Mouse (Mus musculus): ENCODE measurements around the gene Dock1.
A peak's percentile ranks its signal among the peaks of the same experiment; 100 is the strongest.

The Dock1 gene

DNA sequence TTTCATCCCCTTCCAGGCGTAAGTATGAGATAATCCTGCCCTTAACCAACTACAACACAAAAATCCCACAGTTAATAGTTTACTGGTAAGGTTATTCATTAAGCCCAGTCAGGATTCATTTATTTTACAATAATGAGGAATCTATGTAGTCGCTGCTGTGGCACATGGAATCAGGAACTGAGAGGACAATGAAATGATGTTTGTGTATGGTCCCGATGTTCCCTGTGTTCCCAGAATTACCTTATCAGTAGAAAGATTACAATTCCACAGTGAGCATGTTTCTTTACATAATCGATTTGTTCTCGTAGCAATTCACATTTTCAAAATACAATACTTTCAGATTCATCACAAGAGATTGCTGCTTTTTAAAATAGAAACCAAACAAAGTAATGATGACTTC is 83.0 kb downstream of the Dock1 start:
- no peak for DNase-seq (ENCODE audit: low spot score)

DNA sequence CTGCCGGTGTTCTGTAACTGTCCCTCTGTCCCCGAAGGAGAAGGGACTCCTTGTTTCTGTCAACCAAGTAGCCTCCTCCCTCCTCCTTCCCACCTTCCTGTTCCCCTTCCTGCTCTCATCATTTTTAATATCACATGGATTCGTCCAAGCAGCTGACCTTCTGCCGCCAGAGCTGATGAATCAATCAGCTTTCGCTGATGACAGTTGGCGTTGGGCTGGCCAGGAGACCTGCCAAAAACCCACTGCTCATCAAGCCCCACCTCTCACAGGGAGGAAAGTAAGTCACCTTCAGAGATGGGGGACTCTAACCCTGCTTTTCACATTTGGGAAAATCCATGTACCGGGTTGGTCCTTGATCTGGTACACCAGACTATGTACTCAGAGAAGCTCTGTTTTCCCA is 87.2 kb downstream of the Dock1 start:
- DNase-seq (ENCODE audit: low spot score), result no peak

DNA sequence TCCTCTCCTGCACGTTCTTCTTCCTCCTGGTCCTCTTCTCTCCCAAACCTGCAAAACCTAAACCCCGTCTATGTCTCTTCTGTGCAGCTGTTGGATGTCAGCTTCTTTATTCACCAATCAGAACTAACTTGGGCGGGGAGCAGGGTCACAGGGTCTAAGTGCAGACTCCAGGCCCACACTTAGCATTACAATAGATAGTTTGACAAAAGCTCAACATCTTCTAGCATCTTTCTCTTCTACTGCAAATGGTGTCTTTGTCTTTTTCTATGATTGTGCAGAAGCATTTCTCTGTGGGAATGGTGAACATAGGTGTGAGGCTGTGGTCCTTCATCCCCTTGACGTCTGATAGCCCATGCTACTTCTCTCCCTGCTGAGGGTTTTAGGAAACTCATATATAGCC is 91.3 kb downstream of the Dock1 start:
- no peak for DNase-seq (ENCODE audit: low spot score)

DNA sequence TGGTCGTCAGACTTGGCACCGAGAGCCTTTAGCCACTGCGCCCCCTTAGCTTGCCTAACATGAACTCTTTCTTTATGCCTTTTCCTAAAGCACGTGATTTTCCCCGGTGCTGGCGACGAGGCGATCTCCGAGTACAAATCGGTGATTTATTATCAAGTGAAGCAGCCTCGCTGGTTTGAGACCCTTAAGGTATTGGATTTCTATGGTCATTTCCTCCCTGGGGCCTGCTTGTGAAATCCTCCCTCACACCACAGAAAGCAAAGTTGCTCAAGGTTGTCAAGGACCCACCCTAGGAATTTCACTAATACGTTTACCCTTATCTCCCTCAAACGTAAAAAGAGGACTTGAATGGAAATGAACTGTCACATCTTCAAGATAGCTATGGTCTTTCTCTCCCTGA is 94.7 kb downstream of the Dock1 start:
- no peak for DNase-seq (ENCODE audit: low spot score)

DNA sequence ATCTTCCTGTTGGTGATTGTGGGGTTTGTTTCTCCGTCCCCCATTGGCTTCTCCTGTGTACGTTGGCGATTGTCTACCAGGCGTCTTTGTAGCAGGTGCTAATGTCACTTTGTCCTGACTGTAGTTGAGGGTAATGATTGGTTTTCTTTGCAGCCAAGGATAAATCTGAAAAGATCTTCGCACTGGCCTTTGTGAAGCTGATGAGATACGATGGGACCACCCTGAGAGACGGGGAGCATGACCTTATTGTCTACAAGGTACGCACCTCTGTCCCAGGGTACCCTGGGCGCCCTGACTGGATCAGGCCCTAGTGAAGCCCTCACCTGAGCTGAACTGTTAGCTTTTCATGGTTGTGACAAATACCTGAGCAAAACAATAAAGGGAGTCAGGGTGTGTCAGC is 100.9 kb downstream of the Dock1 start:
- DNase-seq (ENCODE audit: low spot score), result no peak

DNA sequence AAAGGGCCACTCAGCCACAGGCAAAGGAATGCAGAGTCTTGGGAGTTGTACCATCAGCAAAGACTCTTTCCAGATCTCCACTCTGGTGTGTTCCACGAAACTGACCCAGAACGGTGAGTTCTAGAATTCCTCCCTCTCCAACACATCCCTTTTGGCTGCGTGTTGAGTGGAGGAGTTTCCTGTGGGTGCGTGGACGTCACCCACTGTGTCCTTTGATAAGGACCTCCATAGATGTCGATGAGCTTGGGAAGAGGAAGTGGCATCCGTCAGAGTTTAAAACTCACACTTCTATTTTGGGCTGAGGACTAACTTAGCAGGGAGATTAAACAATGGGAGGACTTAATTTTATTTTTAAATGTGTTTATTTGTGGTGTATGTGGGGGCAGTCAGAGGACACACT is 101.9 kb downstream of the Dock1 start:
- no peak for DNase-seq (ENCODE audit: low spot score)

DNA sequence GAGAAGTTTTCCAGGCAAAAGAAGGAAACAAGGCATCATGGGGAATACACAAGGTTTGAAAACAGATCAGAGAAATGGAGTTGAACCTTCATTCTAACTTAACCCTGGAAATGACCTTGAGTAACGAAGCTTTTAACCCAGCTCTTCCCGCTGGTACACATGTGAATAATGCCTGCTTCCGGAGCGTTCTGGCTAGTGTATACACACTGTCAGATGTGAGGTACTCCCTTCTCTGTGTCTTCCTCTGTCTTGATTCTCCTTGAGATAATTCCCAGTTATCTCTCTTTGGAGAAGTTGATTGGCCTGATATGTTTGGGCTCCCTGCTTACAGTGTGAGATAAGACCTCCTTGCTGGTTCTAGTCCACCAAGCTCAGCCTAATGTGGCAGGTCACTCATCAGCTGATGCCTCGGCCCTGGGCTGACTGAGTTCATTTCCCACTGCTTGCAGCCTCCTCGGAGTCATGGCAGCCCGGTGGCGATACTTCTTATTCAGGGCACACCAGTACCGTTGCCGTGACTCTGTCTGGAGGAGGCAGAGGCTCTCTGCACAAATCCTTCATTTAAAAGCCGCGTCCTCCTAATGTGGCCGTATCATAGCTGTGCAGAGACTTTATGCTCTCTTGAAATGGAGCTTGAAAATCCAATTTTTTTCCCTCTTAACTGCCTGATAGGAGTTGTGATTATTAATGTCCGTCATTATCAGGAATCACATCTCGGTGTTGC is 102.6 kb downstream of the Dock1 start:
- DNase-seq (ENCODE audit: low spot score), result no peak

DNA sequence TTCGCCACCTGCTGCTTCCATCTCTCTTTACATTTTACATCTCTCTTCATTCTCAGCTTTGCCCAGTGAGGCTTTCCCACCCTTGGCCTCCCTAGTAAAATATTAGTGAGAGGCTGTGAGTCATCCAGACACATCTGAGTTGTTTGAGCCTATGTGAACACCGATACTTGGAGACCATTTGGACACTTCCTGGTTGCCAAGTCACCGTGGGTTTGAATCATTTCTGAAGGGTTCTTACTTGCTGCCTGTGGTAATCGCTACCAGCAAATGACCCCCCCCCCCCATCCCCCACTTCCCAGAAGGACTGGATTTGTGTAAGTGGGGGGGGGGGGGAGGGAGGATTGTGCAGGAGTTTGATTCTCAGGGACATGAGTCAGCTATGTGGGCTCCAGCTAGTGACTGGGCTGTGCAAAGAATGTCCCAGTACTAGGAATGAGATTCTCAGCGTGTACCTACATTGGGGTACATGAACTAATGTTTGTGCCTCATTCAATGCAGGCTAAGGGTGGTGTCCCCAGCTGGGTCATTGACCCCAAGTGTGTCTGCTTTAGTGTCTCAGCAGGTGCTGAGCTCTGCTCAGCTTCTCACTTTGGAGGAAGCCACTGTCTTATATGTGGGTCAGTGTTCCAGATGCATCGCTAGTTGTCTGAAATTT is 103.4 kb downstream of the Dock1 start:
- DNase-seq (ENCODE audit: low spot score), result no peak

DNA sequence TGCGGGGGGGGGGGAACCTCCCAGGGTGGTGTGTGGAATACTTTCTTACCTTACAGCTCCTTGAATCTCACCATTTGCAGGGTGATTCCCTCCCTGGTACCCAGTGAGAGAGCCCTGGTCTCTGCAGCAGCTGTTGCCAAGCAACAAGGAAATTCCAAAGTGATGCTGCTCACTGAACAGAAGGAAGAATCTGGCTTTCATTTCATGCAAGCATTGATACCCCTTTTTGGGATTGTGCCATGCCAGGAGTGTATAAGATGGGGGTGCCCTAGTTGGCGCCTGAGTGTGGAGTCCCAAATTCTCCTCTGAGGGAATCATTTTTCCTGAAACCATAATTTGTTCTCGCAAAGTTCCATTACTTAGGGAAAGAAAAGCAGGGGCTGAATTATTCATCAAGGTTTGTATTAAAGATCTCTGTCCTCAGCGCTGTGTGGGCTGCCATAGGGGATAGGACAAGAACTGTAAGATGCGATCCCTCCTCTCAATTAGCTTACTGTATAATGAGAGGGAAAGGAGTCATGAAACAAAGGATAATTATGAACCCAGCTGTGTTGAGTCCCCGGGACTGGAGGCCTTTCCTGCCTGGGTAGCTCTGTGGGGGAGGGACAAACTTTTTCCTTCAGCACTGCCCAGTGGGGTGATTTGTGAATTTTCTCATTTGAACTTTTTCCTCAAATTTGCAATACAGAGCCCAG is 104.2 kb downstream of the Dock1 start:
- DNase-seq (ENCODE audit: low spot score), result peak; percentile 25

DNA sequence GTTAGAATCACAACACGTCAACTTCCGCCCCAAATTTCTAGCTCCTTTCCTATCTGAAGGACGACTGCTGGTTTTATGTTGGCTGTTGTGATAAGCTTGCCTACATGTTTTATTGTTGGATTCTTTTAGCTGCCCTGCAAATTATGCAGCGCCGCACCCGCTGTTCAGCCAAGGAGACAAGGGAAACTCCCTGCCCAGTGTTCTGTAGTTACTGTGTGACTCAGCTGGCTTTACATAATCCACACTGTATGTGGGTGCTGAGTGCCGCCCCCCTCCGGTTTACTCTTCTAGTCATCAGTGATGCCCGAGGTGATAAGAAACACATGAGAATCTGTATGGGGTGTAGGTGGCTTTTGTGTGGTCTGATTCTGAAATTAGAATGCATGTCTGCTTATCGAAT is 105.2 kb downstream of the Dock1 start:
- DNase-seq (ENCODE audit: low spot score), result peak; percentile 46

DNA sequence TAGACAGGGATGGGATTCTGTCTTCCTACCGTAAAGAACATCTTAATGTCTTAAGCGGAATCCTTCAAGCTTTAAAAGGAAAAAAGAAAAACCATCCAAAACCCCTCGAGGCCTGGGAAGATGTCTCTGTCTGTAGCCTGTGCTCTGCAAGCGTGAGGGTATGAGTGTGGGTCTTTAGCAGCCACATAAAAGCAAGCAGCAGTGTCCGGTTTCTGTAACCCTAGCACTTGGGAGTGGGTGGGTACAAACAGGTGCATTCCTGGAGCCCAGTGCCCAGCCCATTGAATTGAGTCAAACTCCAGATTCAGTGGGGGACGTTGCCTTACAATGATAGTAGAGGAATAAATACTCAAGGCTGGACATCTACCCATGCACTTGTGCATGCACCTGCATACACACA is 105.9 kb downstream of the Dock1 start:
- DNase-seq (ENCODE audit: low spot score), result no peak

DNA sequence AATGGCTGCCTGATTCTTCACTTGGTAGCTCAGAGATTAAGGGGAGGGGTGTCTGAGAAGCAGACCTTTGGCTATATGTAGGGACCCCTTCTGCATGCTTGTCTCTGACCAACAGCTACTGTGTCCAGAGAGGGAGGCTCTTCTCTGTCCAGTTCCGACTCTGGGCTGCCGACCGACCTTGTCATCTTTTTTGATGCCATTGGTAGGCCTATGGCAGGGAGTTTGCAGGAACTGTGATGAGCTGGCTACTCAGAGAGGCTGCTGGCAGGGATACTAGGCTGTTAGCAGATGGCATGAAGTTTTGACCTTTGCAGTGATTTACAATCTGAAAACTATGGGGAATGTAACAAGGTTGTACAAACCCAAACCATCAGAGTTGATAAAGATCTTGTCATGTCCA is 109.3 kb downstream of the Dock1 start:
- DNase-seq (ENCODE audit: low spot score), result no peak

DNA sequence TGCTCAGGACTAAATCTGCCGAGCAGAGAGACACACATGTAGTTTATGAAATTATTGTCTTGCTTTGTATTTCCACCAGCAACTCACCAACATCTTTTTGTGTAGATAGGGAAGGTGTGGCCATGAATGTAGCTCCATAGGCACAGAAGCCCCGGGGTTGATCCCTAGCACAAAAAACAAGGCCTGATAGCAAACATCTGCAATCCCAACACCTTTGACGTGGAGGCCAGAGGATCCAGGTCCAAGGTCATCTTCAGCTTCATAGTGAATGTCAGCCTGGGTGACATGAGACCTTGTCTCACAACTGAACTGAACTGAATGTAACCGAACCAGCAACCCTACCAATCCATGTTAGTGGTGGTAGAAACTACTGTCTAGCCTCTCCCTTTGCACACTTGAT is 116.7 kb downstream of the Dock1 start:
- DNase-seq (ENCODE audit: low spot score), result no peak

DNA sequence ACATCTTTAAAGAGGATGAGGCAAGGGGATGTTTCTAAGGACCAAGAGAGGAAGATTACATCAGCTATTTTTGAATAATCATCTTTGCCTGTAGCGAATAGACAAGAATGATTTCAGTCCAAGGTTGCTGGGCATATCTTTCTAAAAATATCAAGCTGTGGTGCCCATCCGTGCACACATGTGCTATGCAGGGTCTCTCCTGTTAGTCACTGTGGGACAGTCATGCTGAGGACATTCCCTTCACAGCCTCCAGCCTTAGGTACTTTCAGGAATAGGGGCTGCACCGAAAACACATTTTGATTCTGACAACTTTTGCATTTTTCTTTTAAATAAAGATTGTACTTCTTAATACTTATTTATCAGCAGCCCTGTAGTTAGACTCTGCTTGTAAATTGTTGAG is 124.4 kb downstream of the Dock1 start:
- DNase-seq (ENCODE audit: low spot score), result no peak

DNA sequence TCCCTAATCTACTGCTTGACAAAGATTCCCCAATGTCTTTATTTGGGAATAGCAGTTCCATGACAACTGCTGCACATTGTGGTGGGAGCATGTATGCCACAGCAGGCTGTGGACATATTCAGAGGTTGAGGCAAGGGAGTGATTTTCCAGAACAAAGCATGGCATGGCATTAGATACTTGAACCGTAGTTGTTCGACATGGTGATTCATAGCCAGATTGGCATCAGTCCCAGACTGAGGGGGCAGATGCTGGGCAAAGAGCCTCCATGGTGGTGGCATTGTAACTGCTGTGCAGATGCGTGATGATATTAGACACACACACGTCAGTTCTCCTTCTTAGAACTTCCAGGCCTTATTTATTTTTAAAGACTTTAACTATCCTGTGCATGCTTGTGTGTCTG is 129.6 kb downstream of the Dock1 start:
- peak; percentile 52 for DNase-seq (ENCODE audit: low spot score)

DNA sequence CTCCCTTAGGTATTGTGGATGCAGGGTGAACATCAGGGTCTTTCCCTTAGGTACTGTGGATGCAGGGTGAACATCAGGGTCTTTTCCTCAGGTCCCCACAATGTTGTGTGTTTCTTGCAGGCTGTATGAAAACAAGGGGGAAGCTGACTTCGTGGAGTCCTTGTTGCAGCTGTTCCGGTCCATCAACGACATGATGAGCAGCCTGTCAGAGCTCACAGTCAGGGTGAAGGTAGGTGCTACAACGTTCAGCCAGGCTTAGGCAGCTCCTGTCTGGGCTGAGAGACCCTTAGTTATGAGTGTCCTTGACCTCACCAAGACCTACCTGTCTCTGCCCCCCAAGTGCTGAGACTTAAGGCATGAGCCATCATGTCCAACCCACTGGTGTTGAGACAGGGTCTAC is 134.0 kb downstream of the Dock1 start:
- DNase-seq (ENCODE audit: low spot score), result no peak

DNA sequence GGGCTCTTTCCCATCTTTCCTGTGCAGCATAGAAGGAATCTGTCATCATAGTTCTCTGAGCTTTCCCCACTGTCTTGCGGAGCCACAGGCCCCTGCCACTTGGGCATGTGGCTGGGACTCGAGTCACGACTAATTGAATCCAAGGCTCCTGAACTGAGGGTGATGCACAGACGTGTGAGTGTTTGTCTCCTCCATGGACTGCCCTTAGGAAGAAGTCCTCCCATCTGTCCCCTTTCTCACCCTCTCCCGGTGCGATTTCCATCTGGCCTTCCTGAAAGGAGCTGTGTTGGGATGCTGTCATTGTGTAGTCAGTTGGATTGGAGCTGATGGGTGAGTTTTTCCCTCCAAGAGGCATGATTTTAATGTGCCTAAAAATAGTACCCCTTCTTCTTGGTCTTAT is 136.3 kb downstream of the Dock1 start:
- no peak for DNase-seq (ENCODE audit: low spot score)

DNA sequence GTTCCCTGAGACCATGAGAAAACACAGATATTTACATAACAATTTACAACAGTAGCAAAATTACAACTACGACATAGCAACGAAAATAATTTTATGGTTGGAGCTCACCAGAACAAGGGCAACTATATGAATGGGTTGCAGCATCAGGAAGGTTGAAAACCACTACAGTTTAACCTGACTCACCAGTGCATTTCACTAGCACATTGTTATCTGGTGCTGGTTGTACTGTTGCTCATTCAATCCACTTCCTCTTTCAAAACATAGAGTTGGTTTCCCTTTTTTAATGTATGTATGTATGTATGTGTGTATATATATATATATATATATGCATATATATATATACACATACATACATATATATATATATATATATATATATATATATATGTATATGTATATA is 138.0 kb downstream of the Dock1 start:
- no peak for DNase-seq (ENCODE audit: low spot score)

DNA sequence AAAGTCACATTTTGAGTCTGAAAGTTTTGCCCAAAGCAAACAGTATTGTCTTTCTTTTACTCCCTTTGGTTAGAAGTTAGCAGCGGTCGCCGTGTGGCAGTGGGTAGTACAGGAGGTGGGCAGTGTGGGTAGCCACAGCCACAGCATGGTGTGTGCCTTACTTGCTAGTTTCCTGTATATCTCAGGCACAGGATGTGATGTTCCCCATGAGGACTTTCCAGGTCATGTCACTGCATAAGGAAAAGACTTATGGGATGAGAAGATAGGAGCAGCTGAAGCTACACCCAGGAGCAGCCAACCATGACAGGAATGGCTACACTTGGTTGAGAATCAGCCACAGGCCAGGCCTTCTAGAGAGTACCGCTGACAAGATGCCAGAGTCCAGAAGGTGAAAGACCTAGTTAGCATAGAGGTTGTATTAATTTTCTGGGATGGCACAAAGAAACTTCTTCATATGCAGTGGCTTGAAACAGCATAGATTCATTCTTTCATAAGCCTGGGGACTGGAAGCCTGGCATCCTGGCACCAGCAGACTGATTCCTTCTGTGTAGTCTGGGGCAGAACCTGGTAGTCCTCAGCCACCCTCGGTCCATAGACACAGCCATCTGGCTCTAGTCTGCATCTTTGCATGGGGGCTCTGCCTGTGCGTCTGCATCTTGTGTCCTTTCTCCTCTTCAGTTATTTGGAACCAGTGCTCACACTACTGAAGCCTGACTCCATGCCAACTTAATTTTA is 139.0 kb downstream of the Dock1 start:
- no peak for DNase-seq (ENCODE audit: low spot score)

DNA sequence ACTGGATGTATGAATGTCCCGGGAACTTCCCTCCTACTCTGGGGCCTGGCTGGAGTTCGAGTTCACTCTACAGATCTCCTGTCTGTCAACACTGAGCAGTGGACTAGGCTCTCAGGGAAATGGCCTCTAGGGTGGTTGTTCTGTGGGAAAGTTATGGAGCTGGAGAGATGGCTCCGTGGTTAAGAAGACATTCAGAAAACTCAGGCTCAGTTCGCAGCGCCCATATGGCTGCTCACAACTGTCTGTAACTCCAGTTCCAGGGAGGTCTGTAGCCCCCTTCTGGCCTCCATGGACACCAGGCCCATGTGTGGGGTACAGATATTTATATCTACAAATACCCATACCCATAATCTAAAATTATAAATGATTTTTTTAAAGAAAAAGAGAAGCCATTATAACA is 148.0 kb downstream of the Dock1 start:
- no peak for DNase-seq (ENCODE audit: low spot score)

DNA sequence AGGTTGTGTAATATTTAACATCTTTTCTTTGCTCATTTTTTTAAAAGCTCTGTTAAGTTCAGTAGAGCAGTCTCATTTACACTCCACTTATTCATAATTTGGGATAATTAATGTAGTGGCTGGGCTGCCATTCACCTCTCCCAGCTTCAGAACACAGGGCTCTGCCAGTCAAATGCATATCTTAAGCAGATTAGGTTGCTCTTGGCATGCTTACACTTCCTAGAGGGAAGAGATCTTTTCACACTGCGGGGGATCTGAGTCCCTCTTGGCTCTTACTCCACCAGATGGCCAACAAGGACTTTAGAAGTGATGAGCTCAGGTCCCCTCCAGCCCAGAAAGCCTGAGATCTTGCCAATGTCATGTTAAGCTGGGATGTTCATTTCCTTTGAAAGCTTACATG is 150.8 kb downstream of the Dock1 start:
- DNase-seq (ENCODE audit: low spot score), result no peak

DNA sequence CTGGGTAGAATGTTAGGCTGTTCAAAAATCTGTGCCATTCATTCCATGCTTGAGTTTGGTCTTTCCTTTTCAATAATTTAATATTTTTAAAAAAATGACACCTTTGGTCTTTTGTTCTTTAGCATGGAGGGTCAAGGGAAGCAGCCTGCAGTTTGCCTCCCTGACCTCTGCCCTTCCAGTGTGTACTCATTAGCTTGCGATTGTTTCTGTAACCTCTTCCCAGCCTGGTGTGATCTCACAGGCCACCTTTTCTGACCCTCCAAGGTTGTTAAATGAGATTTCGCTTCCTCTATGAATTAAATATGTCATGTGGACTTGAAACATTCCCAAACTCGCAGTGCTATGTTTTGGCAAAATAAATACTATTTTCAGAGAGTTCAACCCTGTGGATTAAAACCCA is 151.6 kb downstream of the Dock1 start:
- no peak for DNase-seq (ENCODE audit: low spot score)

DNA sequence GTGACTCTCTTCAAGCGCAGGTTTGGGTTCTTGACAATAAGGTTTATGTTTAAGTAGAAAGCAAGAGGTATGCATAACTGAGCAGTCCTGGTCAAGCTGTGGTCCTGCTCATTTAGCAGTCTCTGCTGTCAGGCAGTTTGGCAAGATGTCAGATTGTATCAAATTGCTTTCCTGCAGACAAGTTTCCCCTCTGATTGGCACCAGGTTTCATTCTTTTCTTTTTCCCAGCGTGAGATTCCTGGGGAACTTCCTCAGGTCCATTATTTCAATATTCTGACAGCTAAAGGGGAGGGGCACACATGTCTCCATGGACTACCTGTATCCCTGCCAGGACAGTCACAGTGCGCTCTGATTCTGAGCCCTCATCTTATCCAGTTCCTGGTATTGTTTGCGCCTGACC is 153.4 kb downstream of the Dock1 start:
- no peak for DNase-seq (ENCODE audit: low spot score)

Measured in layer of hippocampus, adult 11-12 months (tissue).